Mouse (Mus musculus): Measurements from ENCODE around the gene Cebpg. TPM values are rescaled to one million over a fixed set of nuclear protein-coding genes. Genes with fewer than 3 reads are reported as not detected.

The Cebpg gene
- polyA plus RNA-seq, 1 experiment, result 10.9 TPM

DNA sequence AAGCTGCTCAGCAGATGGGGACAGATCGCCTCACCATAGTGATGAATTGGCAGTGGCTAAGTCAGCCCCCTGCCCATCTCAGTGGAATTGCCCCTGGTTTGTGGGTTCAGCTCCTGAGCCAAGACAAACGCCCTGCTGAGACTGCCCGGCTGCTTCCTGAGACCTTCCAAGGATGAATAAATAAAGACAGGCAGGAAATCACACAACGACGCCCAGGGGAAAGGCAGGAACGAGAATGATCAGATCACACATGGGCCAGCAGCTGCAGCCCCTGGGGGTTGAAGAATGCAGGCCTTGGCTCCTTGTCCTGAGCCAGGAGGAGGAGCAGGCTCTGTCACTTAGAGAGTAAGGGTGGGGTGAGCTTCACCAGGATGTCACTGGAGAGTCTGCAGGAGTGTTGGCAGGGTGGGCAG lies 21.2 kb downstream of the Cebpg start:
- Histone ChIP-seq H3K79me3 (ENCODE audit: low read depth) (no peaks in the 10 kb centered on the region), H3ac (ENCODE audit: control insufficient read depth, insufficient read length, low read depth) (no peak overlapping the region), H3K36me3 (ENCODE audit: control insufficient read depth, insufficient read depth) (peaks cover 7% of the 10 kb centered on the region), H3K79me2 (ENCODE audit: control insufficient read depth, insufficient read depth) (no peaks in the 10 kb centered on the region), H3K27me3 (ENCODE audit: control insufficient read depth, insufficient read depth, insufficient read length) (no peaks in the 10 kb centered on the region), H3K4me3 (ENCODE audit: insufficient read depth, poor library complexity, severe bottlenecking) (no peak overlapping the region)
- peak; percentile 63 for TF ChIP-seq MYOD1 (IDR thresholded peaks at IDR 0.05; ENCODE audit: control insufficient read depth, insufficient read length, low read depth)
- no peak for TF ChIP-seq FOSL1 (IDR thresholded peaks at IDR 0.05; ENCODE audit: insufficient read depth, low read length, poor library complexity, severe bottlenecking)
- no peak for TF ChIP-seq CEBPB (IDR thresholded peaks at IDR 0.05; ENCODE audit: low read depth)
- no peak for TF ChIP-seq USF1 (IDR thresholded peaks at IDR 0.05; ENCODE audit: low read depth)

DNA sequence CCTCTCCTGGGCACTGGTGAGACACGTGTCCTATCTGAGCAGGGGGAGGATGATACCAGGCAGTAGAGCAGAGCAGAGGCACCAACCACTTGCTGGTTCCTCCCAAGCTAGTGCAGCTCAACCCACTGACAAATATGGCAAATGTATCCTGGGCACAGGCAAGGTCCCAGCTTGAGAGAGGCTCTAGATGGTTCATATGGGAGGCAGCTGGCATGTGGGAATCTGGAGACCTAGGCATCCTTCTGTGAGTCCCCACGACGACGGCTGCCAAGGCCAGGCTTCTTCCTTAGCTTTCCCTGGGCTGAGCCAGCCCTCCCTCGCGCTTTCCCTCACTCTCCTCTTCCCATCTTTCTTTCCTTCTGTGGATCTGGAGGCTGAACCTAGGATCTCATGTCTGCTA lies 25.8 kb downstream of the Cebpg start:
- Histone ChIP-seq H3K79me3 (ENCODE audit: low read depth) (no peaks in the 10 kb centered on the region), H3K27me3 (ENCODE audit: control insufficient read depth, insufficient read depth, insufficient read length) (no peaks in the 10 kb centered on the region), H3K36me3 (ENCODE audit: control insufficient read depth, insufficient read depth) (peaks cover 7% of the 10 kb centered on the region), H3K4me3 (ENCODE audit: insufficient read depth, poor library complexity, severe bottlenecking) (no peak overlapping the region), H3K79me2 (ENCODE audit: control insufficient read depth, insufficient read depth) (no peaks in the 10 kb centered on the region), H3ac (ENCODE audit: control insufficient read depth, insufficient read length, low read depth) (no peak overlapping the region)
- TF ChIP-seq CTCF (IDR thresholded peaks at IDR 0.05; ENCODE audit: control insufficient read depth, insufficient read depth, insufficient read length), result no peak
- TF ChIP-seq MAX (IDR thresholded peaks at IDR 0.05), result no peak
- TF ChIP-seq FOSL1 (IDR thresholded peaks at IDR 0.05; ENCODE audit: insufficient read depth, low read length, poor library complexity, severe bottlenecking), result no peak
- no peak for TF ChIP-seq CEBPB (IDR thresholded peaks at IDR 0.05; ENCODE audit: low read depth)
- TF ChIP-seq MYOD1 (IDR thresholded peaks at IDR 0.05; ENCODE audit: control insufficient read depth, insufficient read length, low read depth), result no peak
- TF ChIP-seq MYOG (IDR thresholded peaks at IDR 0.05; ENCODE audit: control insufficient read depth, extremely low read depth, insufficient read length), result no peak
- no peak for TF ChIP-seq USF1 (IDR thresholded peaks at IDR 0.05; ENCODE audit: low read depth)

GRCm38 (mm10) chr7:35029648-35030047 lies 26.7 kb downstream of the Cebpg start:
- Histone ChIP-seq H3K36me3 (ENCODE audit: control insufficient read depth, insufficient read depth) (peaks cover 7% of the 10 kb centered on the region), H3K79me2 (ENCODE audit: control insufficient read depth, insufficient read depth) (no peaks in the 10 kb centered on the region), H3K79me3 (ENCODE audit: low read depth) (no peaks in the 10 kb centered on the region), H3K27me3 (ENCODE audit: control insufficient read depth, insufficient read depth, insufficient read length) (no peaks in the 10 kb centered on the region), H3ac (ENCODE audit: control insufficient read depth, insufficient read length, low read depth) (no peak overlapping the region), H3K4me3 (ENCODE audit: insufficient read depth, poor library complexity, severe bottlenecking) (no peak overlapping the region)
- TF ChIP-seq CEBPB (IDR thresholded peaks at IDR 0.05; ENCODE audit: low read depth), result no peak
- no peak for TF ChIP-seq MYOG (IDR thresholded peaks at IDR 0.05; ENCODE audit: control insufficient read depth, extremely low read depth, insufficient read length)
- no peak for TF ChIP-seq MYOD1 (IDR thresholded peaks at IDR 0.05; ENCODE audit: control insufficient read depth, insufficient read length, low read depth)
- TF ChIP-seq MAX (IDR thresholded peaks at IDR 0.05), result no peak
- no peak for TF ChIP-seq FOSL1 (IDR thresholded peaks at IDR 0.05; ENCODE audit: insufficient read depth, low read length, poor library complexity, severe bottlenecking)
- no peak for TF ChIP-seq CTCF (IDR thresholded peaks at IDR 0.05; ENCODE audit: control insufficient read depth, insufficient read depth, insufficient read length)
- no peak for TF ChIP-seq USF1 (IDR thresholded peaks at IDR 0.05; ENCODE audit: low read depth)

DNA sequence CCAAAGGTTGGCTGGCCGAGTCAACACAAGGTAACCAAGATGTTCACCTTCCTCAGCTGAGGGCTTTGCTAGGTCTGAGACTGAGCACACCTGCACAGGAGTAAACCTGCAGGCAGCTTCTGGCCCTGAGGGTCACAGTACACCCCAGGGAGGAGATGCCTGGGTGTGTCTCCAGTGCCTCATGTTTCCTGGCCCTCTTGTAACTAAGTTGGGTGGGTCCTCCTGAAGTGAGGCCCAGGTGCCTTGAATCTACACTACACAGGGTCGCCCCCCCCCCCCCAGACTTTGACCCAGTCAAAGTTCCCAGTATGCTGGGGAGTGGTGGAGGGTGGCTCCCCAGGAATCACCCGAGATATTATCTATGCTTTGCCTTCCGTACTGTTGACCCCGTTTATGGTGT lies 27.1 kb downstream of the Cebpg start:
- H3K4me3 ChIP-seq (ENCODE audit: insufficient read depth, poor library complexity, severe bottlenecking), result no peak overlapping the region
- H3K79me3 ChIP-seq (ENCODE audit: low read depth), result no peaks in the 10 kb centered on the region
- no peak overlapping the region for H3ac ChIP-seq (ENCODE audit: control insufficient read depth, insufficient read length, low read depth)
- TF ChIP-seq FOSL1 (IDR thresholded peaks at IDR 0.05; ENCODE audit: insufficient read depth, low read length, poor library complexity, severe bottlenecking) (no peak), MYOG (IDR thresholded peaks at IDR 0.05; ENCODE audit: control insufficient read depth, extremely low read depth, insufficient read length) (no peak), CTCF (IDR thresholded peaks at IDR 0.05; ENCODE audit: control insufficient read depth, insufficient read depth, insufficient read length) (no peak), USF1 (IDR thresholded peaks at IDR 0.05; ENCODE audit: low read depth) (no peak), MAX (IDR thresholded peaks at IDR 0.05) (no peak), MYOD1 (IDR thresholded peaks at IDR 0.05; ENCODE audit: control insufficient read depth, insufficient read length, low read depth) (no peak)
- no peaks in the 10 kb centered on the region for H3K79me2 ChIP-seq (ENCODE audit: control insufficient read depth, insufficient read depth)
- peaks cover 7% of the 10 kb centered on the region for H3K36me3 ChIP-seq (ENCODE audit: control insufficient read depth, insufficient read depth)
- no peaks in the 10 kb centered on the region for H3K27me3 ChIP-seq (ENCODE audit: control insufficient read depth, insufficient read depth, insufficient read length)

DNA sequence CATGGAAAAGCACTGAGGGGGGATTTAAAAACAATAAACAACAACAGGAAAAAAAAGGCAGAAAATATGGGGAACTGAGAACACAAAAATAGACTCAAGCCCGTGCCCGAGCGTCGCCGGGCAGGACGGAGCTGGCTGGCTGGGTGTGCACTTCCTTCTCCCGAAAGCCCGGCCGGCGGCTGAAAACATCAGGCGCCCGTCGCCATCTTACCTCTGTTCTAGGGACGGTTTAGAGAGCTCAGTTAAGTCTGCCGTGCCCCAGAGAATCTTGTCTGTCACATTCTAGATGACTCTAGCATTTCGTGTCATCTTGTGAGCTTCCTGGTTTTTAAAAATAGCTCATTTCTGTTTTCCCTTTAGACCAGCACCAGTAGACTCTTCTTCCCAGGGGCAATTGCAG lies 27.8 kb downstream of the Cebpg start:
- H3K27me3 ChIP-seq (ENCODE audit: control insufficient read depth, insufficient read depth, insufficient read length), result no peaks in the 10 kb centered on the region
- H3K79me2 ChIP-seq (ENCODE audit: control insufficient read depth, insufficient read depth), result no peaks in the 10 kb centered on the region
- no peak overlapping the region for H3K4me3 ChIP-seq (ENCODE audit: insufficient read depth, poor library complexity, severe bottlenecking)
- peaks cover 7% of the 10 kb centered on the region for H3K36me3 ChIP-seq (ENCODE audit: control insufficient read depth, insufficient read depth)
- H3K79me3 ChIP-seq (ENCODE audit: low read depth), result no peaks in the 10 kb centered on the region
- TF ChIP-seq USF1 (IDR thresholded peaks at IDR 0.05; ENCODE audit: low read depth) (no peak), MYOD1 (IDR thresholded peaks at IDR 0.05; ENCODE audit: control insufficient read depth, insufficient read length, low read depth) (no peak)
- no peak overlapping the region for H3ac ChIP-seq (ENCODE audit: control insufficient read depth, insufficient read length, low read depth)

DNA sequence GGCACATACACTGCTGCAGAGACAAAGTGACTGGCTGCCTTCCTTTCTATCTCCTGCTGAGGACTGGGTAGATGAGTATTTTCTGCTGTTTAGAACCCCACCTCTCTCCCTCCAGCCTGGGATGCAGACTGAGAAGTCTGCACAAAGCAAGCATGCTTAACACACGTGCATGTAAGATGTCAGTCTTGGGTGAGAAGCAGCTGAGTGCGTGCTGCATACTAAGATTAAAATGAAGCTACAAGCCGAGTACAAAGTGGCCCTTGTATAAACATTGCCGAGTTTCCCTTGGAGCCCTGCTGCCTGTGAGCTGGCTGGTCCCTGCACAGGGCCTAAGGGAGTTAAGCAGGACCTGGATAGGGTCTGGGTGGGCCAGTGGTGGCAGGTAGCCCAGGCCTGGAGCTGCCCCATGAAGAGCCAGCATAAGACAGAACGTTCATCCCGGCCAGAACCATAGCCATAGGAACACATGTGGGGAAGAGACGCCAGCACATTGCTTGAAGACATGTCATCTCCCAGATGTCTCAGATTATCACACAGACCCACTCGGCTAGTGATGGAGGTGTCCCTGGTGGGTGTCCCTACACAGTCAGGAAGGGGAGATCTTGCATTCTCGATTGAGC lies 28.5 kb downstream of the Cebpg start:
- Histone ChIP-seq H3K27me3 (ENCODE audit: control insufficient read depth, insufficient read depth, insufficient read length) (no peaks in the 10 kb centered on the region), H3K79me2 (ENCODE audit: control insufficient read depth, insufficient read depth) (no peaks in the 10 kb centered on the region), H3K79me3 (ENCODE audit: low read depth) (no peaks in the 10 kb centered on the region), H3ac (ENCODE audit: control insufficient read depth, insufficient read length, low read depth) (no peak overlapping the region), H3K4me3 (ENCODE audit: insufficient read depth, poor library complexity, severe bottlenecking) (no peak overlapping the region), H3K36me3 (ENCODE audit: control insufficient read depth, insufficient read depth) (peaks cover 7% of the 10 kb centered on the region)
- no peak for TF ChIP-seq MAX (IDR thresholded peaks at IDR 0.05)
- no peak for TF ChIP-seq CEBPB (IDR thresholded peaks at IDR 0.05; ENCODE audit: low read depth)
- no peak for TF ChIP-seq USF1 (IDR thresholded peaks at IDR 0.05; ENCODE audit: low read depth)
- TF ChIP-seq FOSL1 (IDR thresholded peaks at IDR 0.05; ENCODE audit: insufficient read depth, low read length, poor library complexity, severe bottlenecking), result no peak
- TF ChIP-seq MYOD1 (IDR thresholded peaks at IDR 0.05; ENCODE audit: control insufficient read depth, insufficient read length, low read depth), result no peak
- no peak for TF ChIP-seq CTCF (IDR thresholded peaks at IDR 0.05; ENCODE audit: control insufficient read depth, insufficient read depth, insufficient read length)
- no peak for TF ChIP-seq MYOG (IDR thresholded peaks at IDR 0.05; ENCODE audit: control insufficient read depth, extremely low read depth, insufficient read length)

All from C2C12 (cell line).